Mouse (Mus musculus) CD4-positive, CD25-positive, alpha-beta regulatory T cell, adult 2 months (primary cell): ENCODE measurements around the gene Pla2g5.

Experiments
- DNase-seq: peaks from one replicate; pipeline ENCODE4 v3.0.0-alpha.2; 2012; ENCODE audit warnings: low read depth, low spot score

Pla2g5 gene

GRCm38 (mm10) chr4:138796513-138797216 is 66.6 kb downstream of the Pla2g5 start:
- DNase-seq = no peak

GRCm38 (mm10) chr4:138794344-138794743 is 68.9 kb downstream of the Pla2g5 start:
- DNase-seq = no peak

DNA sequence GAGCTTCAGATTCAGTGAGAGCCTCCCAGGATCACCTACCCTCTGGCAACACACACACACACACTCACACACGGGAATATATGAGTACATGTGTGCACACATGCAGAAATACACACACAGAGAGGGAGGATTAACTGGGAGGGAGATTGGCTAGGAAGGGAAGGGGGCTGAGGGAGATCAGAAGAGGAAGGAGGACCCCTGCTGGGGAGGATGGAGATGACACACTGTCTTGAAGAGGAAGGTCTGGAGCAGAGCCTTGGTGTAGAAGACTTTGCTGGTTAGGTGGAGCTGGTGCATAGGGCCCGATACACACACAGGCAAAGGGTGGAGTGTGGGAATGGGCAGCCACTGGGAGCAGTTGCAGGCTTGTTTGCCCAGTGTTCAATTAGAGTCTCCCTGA is 70.0 kb downstream of the Pla2g5 start:
- peak; percentile 3 for DNase-seq

- DNase-seq = no peak
These were observed 70.7 kb downstream of the Pla2g5 start for GRCm38 (mm10) chr4:138792599-138792998.

GRCm38 (mm10) chr4:138791452-138791851 is 71.8 kb downstream of the Pla2g5 start:
- DNase-seq = no peak

DNA sequence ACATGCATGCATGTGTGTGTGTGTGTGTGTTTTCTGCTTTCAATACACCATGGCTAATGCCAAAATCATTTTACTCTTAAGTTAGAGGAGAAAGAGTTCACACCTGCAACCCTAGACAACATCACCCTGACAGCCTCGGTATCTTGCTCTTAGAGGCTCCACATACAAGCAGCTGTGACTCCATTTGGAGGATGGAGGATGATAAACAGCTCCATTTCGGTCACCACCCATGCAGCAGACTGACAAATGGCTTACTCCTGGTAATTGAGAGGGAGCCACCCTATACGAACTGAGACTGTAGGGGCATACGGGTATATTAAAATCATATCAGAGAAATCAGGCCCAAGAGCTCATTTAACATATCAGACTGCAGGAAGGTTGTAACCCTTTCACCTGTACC is 74.9 kb downstream of the Pla2g5 start:
- no peak for DNase-seq

DNA sequence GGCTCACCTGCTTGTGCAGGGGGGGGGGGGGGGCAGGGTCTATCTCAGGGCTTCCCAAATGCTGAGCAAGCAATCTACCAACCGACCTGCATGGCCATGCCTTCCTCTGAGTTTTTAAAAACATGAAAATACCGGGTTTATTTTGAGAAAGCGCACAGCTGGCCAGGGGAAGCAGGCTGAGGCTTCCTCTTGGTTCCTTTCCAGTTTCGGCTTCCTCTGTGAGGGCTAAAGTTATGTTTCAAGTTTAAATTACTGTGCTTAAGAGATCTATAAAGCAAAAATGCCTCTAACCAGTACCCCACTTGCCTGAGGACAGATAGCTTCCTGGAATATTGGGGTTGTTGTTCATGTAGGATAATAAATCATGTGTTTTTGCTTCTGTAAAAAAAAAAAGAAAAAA is 77.1 kb downstream of the Pla2g5 start:
- DNase-seq = no peak

GRCm38 (mm10) chr4:138785721-138786120 is 77.6 kb downstream of the Pla2g5 start:
- no peak for DNase-seq

DNA sequence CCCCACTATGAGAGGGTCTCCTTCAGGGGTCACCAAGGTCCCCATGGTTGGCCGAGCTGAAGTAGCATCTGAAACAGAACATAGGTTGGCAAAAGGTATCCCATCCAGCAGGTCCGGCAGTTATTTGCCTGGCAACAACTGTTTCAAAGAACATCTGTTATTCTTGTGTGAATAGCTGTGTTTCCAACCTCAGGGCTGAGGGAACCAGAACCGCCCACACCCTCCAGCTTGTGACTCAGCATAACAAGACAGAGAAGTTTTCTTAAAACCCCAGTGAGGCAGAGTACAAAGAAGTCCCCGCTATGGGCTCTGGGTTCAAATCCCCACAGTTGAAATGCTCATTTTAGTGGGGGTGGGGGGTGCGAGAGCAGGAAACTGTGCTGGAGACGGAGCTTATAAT is 81.2 kb downstream of the Pla2g5 start:
- DNase-seq = no peak

DNA sequence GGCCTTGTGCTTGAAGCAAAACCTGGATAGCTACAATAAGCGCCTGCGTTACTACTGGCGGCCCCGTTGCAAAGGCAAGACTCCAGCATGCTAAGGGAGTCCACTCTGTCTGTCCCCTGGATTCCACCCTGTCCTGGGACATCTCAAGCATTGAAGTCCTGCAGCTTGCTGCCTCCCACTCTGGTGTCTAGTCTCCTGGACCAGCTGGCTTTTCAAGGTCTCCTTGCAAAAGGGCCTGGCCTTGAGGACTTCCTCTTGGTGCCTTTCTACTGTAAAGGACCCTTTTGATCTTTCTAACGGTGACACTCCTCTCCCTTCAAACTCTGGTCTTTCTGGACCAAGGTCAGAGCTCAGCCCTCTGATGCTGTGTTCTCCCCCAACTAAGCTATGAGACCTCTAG is 83.0 kb downstream of the Pla2g5 start:
- no peak for DNase-seq

- no peak for DNase-seq
These were observed 85.6 kb downstream of the Pla2g5 start for GRCm38 (mm10) chr4:138777417-138778407.

- DNase-seq = no peak
These were observed 87.8 kb downstream of the Pla2g5 start, which contains the start of gene Pla2g2d for GRCm38 (mm10) chr4:138775435-138775834. Gene Pla2g2d (plus strand): TSS chr4:138775735.

GRCm38 (mm10) chr4:138772386-138772785 is 90.9 kb downstream of the Pla2g5 start:
- DNase-seq = no peak

- DNase-seq = no peak
These were observed 91.3 kb downstream of the Pla2g5 start for GRCm38 (mm10) chr4:138771970-138772369.

- no peak for DNase-seq
These were observed 101.0 kb downstream of the Pla2g5 start for GRCm38 (mm10) chr4:138762266-138762665.

GRCm38 (mm10) chr4:138757416-138757815 is 105.9 kb downstream of the Pla2g5 start, which contains the start of gene Pla2g2f:
Gene Pla2g2f (minus strand): TSS chr4:138757626.
- no peak for DNase-seq

DNA sequence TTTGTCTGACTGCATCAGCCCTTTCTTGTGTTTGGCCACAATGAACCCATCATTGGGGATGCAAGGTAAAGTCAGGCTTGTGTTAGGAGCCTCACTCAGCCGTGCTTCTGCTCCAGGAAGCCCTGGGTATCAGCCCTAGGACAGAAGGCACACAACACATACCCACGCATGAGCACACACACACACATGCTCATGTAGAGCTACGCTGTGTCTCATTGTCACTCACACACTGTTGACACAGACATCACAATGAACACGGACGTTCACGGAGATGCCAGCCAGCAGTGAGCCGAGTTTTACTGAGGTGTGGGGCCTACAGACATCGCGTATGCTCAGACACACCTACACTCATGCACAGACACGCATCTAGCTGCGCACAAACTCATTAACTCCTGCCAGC is 107.3 kb downstream of the Pla2g5 start:
- DNase-seq = no peak

GRCm38 (mm10) chr4:138755439-138755838 is 107.8 kb downstream of the Pla2g5 start:
- DNase-seq = no peak

GRCm38 (mm10) chr4:138754432-138754831 is 108.8 kb downstream of the Pla2g5 start:
- DNase-seq = no peak

- no peak for DNase-seq
These were observed 109.7 kb downstream of the Pla2g5 start for GRCm38 (mm10) chr4:138753608-138754007.

GRCm38 (mm10) chr4:138752603-138753002 is 110.7 kb downstream of the Pla2g5 start:
- DNase-seq = no peak
